Mouse (Mus musculus) liver, adult (tissue): ENCODE data around the gene Ermp1.
A peak's percentile ranks its signal among the peaks of the same experiment; 100 is the strongest.

Source experiments
- GATA4 ChIP-seq: IDR thresholded peaks from 2 replicates; pipeline ENCODE4 v1.6.1; 2014; ENCODE audit warnings: mild to moderate bottlenecking, low read length; ENCODE audit not compliant: insufficient replicate concordance

Gene Ermp1

GRCm38 (mm10) chr19:29666965-29667594, 18.9 kb upstream of the Ermp1 start:
- peak; percentile 82; the same call in 1 of the 2 replicates for TF ChIP-seq GATA4

- TF ChIP-seq GATA4 = no peak
Measured at GRCm38 (mm10) chr19:29666164-29666563, 17.9 kb upstream of the Ermp1 start.

DNA sequence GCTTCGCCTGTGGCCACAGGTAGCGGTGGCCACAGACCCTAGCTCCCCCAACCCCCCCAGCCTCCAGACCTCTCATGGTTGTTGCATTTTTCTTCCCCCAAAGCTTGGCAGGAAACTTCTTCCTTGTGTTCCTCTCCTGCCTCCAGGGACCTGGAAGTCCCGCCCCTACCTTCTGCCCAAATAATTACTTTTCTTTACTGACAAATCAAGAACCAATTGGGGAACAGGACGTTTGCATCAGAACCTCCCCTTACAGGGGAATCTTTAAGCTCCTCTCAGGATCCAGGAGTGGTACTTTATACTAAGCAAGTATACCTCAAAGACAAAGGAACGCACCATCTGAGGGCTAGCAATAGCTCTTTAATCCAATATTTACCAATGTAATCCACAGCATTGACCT, 16.7 kb upstream of the Ermp1 start:
- no peak for TF ChIP-seq GATA4

DNA sequence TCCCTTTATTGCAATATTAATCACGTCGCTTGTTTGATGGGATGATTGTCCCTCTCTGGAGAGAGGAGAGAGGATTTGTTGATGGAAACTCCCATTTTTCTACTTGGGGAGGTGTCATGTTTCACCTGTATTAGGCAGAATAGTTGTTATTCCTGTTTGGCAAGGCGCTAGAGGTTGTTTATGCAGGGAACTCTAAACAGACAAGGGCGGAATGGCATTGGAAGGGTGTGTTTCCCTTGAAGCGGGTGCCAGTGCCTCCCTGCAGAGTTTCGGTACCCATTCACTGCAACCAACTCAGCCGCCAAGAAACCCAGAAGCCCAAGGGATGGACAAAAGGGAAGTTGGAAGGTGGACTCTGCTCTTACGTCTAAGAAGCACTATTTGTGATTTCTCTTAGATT, 15.6 kb upstream of the Ermp1 start:
- TF ChIP-seq GATA4 = no peak

GRCm38 (mm10) chr19:29661974-29662580, 13.9 kb upstream of the Ermp1 start:
- no peak for TF ChIP-seq GATA4

GRCm38 (mm10) chr19:29660835-29661764, 12.9 kb upstream of the Ermp1 start:
- no peak for TF ChIP-seq GATA4

DNA sequence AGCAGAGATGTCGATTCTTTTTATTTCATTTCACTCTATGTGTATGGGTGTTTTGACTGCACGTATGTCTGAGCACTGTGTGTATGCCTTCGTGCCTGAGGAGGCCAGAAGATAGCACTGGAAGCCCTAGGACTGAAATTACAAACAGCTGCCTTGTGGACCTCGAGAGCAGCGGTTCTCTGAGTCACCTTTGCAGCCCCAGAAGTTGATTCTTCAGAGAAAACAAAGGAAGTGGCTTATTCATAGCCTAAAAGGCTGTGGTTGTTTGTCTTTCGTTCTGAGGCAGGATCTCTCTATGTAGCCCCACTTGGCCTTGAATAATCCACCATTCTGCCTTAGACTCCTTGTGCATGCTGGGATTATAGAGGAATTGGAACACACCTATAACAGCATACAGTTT, 11.5 kb upstream of the Ermp1 start:
- no peak for TF ChIP-seq GATA4

- no peak for TF ChIP-seq GATA4
Measured at GRCm38 (mm10) chr19:29658836-29659235, 10.6 kb upstream of the Ermp1 start.

GRCm38 (mm10) chr19:29657558-29657957, 9.3 kb upstream of the Ermp1 start:
- no peak for TF ChIP-seq GATA4

- TF ChIP-seq GATA4 = no peak
Measured at GRCm38 (mm10) chr19:29657033-29657432, 8.8 kb upstream of the Ermp1 start.

DNA sequence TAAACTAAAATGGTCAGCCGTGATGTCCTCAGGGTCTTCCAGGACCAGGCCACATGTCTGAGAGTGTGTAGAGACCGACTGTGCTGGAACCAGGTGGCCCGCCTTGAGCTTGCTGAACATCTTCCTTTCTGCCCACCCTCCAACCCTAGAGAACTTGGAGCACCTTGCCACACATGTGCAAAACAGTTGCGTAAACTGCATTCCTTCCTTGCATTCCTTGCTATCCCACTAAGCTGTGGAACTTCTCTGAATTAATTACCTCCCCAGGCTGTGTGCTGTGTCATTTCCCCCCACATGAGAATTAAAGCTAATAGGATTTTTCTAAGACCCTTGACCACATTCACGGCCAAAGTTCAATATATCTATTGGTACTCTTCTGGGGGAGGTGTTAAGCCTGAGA, 8.4 kb upstream of the Ermp1 start:
- TF ChIP-seq GATA4 = no peak

GRCm38 (mm10) chr19:29656029-29656428, 7.8 kb upstream of the Ermp1 start:
- no peak for TF ChIP-seq GATA4

GRCm38 (mm10) chr19:29655148-29655547, 6.9 kb upstream of the Ermp1 start:
- no peak for TF ChIP-seq GATA4

DNA sequence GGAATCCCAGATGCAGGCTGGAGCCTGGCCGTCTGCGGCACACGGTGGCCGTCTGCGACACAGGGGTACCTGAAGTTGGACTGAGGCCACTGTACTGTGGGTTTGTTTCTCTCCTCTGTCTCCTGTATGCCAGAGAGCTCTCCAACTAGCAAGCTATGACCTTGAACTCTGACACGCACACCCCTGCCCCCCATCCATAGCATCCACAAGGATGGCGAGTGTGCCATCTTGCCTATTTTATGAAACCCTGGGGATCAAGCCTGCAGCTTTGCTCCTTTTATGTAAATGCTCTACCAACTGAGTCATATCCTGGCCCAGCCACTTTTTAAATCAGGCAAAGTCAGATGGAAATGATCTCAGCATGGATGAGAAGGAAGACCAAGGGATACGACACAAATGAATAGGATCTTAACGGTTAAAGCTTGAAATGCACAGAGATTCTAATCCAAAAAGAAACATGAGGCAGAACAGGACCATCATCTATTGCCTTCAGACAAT, 5.6 kb upstream of the Ermp1 start:
- TF ChIP-seq GATA4 = no peak

- TF ChIP-seq GATA4 = no peak
Measured at GRCm38 (mm10) chr19:29649683-29650082, 1.5 kb upstream of the Ermp1 start.

- no peak for TF ChIP-seq GATA4
Measured at GRCm38 (mm10) chr19:29648550-29648914, 317 bp upstream of the Ermp1 start.
